Mouse (Mus musculus): ENCODE data around the gene Ttc25.

Gene Ttc25

DNA sequence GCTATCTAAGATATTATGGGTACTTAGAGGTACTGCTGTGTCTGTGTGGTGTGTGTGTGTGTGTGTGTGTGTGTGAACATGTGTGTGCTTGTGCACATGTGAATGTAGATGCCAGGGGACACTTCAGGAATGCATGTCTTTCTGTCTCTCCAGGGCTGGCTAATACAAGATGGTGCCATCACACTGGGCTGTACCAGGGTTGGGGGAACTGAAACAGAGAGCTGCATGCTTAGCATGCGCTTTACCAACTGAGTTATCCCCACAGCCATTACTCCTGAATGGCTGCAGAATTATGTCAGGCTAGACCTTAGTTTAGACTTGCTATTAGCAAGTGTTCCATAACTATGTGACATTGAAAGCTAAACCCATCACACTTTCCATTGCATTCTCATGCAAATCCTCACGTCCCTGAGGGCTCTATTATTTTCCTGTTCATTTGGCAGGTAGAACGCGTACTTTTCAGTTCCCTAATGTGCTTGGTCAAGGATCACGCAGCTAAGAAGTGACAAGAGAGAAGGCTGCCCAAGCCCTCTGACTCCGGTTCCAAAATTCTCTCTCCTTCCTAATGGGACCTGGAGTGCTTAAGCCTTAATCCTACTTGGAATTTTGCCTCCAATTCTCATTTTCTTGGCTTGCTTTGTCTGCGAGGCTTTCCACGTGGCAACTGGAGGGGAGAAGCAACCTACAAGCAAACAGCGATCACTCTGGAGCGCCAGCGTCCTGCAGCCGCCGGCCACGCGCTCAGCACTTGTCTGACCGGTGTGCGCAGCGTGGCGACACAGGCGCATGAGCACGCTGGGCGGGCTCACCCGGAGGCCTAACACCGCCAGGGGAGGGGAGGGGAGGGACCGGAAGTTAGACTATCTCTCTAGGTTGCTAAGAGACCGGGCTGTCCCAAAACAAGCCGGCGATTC lies at the start of gene Ttc25:
TSS of gene Ttc25 (plus strand) at position 776 of the 914 bp plus-strand sequence.
- DNase-seq (ENCODE audit: low spot score in 2 of 2), result peak; percentile 52 to 59

DNA sequence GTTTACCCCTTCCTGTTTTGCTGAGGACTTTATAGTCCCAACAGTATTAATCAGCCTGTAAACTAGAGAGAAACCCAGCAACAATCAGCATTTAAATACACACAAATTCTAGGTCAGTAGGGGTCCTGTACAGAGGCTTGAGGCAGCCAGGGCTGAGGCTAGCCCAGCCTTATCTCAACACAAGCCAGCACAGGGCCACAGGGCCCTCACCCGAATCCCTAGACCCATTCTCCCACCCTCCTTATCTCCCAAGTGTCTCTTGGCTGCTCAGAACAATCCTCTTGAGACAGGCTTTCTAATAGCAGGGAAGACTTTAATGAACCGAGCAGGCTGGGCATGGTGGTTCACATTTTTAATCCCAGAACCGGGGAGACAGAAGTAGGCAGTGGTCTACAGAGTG lies 45.2 kb upstream of the Ttc25 start:
- DNase-seq (ENCODE audit: low spot score in 2 of 2), result no peak

DNA sequence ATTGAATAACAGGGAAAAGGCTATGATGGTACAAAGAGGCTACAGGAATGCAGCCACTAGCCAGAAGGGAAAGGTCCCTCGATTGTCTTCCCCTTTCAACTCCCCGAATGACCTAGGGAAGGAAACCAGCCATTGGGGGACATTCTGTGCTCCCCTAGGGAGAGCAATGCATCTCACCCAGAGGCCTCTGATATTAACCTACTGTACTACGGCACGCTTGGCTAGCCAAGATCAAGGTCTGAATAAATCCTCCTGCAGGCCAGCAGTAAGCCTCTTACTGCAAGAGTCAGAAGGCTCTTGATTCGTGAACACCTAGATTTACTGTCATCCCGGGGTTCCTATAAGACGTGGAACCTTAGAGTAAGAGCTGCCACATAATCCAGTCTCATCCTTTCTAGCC lies 44.8 kb upstream of the Ttc25 start:
- DNase-seq (ENCODE audit: low spot score in 2 of 2), result no peak

DNA sequence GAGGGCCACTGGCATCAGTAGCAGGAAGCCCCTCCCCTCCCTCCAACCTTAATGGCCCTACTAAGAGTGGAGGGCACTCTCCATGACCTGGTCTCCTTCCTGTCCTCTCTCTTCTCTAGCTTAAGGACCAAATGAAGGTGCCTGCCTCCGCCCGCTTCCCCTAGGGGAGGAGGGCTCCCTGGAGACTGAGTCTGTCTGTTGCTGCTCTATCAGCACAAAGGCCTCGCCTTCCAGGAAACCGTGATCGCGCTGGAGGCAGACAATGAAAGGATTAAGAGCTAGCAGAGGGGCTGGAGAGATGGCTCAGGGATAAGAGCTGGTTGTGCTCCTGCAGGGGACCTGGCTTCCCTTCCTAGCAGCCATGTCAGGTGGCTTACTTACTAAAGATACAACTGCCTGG lies 44.1 kb upstream of the Ttc25 start:
- no peak for DNase-seq (ENCODE audit: low spot score in 2 of 2)

DNA sequence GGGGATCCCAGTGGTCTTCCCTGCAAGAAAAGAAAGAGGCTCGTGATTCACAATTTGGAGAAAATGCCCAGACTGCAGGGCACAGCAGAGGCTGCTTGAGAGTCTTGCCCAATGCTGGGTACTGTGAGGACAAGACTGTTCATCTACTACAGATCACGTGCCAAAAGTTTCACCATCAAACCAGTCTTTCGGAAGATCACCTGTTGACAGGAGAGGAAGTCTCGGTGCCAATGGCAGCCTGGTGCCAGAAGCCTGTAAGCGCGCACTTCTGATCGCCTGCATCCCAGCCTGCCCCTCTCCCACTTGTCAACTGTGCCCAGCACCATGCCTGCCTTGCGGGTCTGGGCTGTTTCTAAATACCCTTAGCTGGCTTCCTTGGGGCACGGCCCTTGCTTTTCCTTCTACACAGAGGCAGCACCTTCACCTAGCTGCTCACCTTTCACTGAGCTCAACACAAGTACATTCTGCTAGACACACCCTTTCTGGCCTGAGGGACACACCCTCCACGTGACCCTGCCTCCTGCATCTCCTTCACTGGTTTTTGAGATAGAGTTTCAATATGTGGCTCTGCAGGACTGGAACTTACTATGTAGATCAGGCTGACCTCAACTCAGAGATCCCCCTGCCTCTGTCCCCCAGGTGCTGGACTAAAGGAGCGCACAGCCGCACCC lies 40.3 kb upstream of the Ttc25 start:
- no peak for DNase-seq (ENCODE audit: low spot score in 2 of 2)

DNA sequence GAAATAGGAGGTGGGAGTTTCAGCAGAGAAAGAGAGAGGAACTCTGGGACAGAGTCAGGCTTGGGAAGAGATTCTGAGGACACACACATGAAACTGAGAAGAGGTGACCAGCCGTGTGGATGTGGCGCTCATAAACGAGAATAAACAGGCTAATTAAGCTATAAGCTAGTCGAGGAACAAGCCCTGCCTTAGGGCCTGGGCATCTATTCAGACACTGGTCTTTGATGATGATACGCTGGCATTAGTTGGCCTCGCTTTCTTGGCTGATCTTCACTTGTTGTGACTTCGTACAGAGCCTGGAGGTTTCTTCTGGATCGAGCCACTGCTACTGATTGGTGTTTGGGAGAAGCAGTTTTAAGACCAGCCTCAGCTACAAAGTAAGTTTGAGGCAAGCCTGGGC lies 39.4 kb upstream of the Ttc25 start:
- DNase-seq (ENCODE audit: low spot score in 2 of 2), result no peak

DNA sequence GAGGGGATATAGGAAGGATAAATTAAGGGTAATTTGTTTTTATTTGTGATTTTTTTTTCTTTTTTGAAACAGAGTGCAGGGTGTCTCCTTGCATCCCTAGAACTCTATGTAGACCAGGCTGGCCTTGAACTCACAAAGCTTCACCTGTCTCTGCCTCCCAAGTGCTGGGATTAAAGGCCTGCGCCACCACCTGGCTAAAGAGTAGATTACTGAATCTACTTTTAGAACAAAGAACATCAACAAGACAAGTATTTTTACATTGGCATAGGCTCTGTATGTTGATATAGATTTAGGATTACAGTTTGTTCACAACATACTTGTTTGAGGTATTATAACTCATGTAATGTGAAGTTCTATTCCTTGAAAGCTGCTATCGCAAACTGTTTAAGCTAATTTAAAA lies 34.9 kb upstream of the Ttc25 start:
- no peak for DNase-seq (ENCODE audit: low spot score in 2 of 2)

DNA sequence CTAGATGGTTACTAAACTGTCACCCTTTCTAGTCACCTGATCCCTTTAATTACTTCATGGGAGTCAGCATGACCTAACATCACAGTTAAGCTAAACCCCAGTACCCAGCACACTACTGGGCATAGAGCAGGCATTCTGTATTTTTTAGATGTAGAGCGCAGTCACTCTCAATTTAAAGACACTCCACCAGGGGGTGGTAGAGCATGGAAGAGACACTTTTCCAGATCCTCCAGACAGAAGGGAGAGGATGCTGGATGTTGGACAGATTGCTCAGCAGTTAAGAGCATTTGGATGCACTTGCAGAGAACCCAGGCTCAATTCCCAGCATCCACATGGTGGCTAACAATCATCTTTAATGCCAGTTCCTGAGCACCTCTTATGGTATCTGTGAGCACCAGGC lies 33.0 kb upstream of the Ttc25 start:
- DNase-seq (ENCODE audit: low spot score in 2 of 2), result peak in 1 of 2 experiments; percentile 24

DNA sequence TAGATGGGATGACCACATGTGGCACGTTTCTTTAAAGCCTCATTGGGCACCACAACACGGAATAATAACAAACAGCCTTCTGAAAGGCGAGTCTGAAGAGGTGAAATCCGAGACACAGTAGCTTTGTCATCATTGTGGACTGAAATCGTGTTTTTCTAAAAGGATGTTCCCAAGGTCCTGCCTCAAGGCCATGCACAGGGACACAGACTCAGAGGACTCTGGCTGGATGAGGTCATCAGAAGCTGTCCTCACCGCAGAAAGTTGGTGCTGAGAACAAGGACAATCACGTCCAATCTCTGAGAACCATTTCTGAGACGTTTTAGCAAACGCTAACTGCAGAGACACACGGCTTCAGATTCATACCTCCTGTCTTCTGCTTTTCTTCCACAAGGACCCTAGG lies 31.7 kb upstream of the Ttc25 start:
- no peak for DNase-seq (ENCODE audit: low spot score in 2 of 2)

DNA sequence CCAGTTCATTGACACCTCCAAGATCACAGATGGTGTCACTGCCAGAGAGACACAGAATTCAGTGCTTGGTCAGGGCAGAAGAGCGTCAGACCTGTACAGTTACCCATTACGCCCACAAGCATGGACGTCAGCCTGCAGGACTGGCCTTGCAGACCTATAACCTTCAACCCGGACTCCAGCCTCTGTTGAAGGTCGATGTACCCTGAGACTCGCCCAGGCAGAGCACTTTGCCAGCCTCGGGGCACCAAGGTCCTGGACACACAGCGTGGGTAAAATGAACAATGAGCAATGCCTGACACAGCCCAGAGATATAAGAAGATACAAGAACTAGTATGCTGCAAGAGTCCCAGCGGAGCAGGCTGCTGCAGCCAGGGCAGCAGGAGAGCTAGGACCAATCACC lies 30.3 kb upstream of the Ttc25 start:
- no peak for DNase-seq (ENCODE audit: low spot score in 2 of 2)

DNA sequence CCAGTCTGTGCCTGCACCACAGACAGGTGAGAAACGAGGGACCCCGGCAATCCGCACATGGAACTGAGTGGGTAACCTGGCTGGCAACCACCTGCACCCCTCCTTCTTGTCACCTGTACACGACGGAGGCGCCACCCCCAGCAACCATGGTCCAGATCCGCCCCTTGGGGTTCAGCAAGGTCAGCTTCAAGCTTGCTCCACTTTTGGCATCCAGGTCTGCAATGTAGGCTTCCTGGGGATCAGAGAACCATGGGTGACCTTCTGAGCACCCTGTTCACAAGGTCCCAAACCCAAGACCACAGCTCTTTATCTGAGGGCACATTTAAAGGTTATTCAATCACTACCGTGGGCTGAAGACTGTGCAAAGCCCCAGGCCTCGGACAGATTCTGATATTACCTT lies 29.6 kb upstream of the Ttc25 start:
- no peak for DNase-seq (ENCODE audit: low spot score in 2 of 2)

DNA sequence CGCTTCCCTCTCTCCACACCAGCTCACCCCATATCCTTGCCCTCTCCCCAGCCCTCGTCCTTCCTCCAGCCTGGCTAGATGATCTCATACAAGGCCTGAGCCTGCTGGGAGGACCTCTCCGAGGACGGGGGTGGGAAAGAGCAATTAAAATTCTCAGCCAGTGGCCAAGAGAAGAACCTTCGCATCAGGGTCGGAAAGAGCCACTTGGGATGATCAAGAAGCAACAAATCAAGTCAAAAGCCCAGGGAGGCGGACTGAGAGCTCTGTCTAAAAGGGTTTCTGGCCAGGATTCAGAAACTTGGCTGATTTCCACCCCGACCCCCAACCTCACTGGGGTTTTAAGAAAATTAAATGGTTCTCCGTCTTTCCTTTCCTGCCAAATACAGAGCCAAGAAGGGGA lies 29.1 kb upstream of the Ttc25 start:
- no peak for DNase-seq (ENCODE audit: low spot score in 2 of 2)

DNA sequence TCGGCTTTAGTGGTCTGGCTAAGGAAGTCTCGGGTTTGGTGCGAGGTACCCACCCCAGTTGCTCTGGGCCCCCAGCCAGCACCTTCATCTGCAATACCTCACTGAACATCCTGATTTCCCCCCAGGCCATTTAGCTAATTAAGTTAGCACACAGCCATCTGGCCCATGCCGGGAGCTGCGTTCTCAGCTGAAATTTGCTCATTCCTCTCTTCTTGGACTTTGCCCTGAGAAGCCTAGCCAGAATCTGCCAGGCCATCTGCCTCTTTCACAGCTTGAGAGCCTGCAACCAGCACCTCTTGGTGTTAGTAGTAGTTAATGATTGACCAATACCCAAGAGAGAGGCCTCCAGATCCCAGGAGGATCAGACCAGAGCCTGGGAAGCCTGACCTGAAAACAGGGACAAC lies 27.2 kb upstream of the Ttc25 start:
- DNase-seq (ENCODE audit: low spot score in 2 of 2), result no peak

DNA sequence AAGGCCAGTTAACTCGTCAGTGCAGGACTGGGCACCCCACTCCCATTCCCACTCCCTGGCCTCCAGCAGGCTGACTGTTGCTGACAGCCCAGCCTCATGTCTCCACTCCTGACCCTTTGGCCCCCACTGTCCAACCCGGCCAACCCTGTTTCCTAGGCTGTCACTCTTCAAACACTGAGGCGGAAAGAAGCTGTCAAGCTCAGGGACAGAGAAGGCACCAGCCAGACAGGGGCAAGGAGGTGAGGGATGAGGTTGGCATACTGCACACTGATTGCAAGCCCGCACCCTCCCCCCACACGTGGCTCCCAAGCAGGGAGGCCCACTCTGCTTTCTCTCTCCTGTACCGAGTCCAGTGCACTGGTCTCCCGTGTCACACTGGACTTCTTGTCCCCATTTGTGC lies 26.2 kb upstream of the Ttc25 start:
- DNase-seq (ENCODE audit: low spot score in 2 of 2), result no peak

DNA sequence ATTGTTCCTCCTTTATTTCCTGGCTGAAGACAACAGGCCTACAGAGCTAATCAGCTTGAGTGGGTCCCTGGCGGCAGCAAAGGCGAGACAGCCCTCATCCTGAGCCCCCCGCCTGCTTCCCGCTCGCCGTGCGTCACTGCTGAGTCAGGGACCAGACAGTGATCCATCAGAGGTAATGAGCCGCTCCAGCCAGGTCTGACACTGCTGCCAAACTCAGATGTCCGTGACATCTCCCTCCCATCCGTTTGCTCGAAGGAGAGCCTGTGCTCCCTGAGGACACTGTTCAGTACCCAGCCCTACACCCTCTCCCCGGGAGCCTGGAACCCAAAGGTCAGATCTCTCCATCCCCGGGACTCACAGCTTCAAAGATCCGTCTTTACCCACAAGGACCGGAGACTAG lies 24.6 kb upstream of the Ttc25 start:
- no peak for DNase-seq (ENCODE audit: low spot score in 2 of 2)

DNA sequence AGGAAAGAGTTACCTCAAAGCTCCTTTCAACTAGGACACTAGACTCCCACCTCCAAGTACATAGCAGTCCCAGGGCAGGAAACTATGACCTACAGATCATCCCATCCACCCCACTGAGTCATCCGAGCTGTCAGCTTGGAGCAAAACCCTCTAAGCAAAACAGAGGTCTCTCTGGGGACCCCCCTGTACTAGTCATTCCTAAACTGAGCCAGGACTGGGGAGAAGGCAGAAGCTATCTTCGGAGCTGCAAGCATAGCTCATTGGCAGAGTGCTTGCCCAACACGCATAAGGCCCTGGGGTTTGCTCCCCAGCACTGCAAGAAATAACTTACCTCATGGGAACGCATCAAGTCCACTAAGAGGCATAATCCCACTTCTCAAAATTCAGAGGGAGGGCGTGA lies 21.0 kb upstream of the Ttc25 start:
- no peak for DNase-seq (ENCODE audit: low spot score in 2 of 2)

DNA sequence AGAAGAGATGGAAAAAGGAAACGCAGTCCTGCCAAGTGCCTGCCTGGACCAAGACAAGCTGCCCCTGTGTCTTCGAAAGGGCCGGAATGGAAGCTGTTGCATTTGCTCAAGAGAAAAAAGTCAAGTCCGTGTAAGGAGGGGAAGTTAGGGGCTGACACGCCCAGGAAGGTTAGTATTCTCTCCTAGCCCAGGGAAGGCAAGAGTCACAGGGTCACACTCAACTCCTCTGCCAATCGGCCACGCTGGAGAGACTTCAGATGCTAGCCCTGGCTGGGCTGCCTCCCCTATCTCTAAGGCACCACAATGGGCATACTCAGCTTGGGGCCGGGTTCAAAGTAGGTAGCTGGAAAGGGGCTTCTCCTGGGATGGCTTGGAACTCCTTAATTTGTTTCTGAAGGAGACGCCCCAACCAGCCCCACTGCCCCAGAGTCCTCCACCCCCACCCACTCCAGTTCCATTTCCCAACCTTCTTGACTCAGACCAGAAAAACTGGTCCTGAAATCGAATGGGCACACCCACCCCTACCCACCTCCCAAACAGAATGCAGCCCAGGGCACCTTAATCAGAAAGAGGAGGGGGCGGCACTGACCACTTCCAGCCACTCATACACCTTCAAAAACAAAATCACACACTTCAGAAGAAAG lies 20.3 kb upstream of the Ttc25 start:
- no peak for DNase-seq (ENCODE audit: low spot score in 2 of 2)

DNA sequence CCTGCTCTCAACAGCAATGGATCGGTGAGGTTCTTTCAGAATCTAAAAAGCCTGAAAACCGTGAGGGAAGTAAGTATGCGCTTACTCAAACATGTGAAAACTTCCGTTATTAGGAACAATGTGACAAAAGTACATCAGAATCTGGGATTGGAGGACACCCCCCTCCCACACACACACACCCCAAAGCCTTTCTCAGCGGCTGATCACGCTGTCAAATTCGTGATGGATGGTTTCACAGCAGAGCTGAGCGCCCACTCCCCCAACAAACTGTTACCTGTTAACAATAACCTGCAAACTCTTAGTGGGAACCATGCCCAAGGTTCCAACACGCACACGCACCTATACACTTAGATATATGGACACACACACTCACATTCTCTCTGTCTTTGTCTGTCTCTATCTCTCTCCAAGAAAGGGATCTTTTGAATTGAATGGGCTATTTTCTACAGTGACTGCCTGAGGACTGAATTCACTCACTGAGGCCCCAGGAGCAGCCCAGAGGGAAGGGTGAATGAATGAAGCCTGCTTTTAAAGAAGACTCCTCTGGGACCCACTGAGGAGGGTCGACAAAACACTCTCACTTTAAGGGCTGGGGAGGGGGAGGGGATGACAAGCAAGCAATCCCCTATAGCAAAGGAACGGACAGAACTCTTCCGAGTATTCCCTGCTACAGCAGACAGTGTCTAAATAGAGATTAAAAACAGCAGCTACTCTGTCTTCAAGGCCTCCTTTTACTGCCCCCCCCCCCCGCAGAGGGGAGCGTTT lies 19.2 kb upstream of the Ttc25 start:
- DNase-seq (ENCODE audit: low spot score in 2 of 2), result no peak

DNA sequence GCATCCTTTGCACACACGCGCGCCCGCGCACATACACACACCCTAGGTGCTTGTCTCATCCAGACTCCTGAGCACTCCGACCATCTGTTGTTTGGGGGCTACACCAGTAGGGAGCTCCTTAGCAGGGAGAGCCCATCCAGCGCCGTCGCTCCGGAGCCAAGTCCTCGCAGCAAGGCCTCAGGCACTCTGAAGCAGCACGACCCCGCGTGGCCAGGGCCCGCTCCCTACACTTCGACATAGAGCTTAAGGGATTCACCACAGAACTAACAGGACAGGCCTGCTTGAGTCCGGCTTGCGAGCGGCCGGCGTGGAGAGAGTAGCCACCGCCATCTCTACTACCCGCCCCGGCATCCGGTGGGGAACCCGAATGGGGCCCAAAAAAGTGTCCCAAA lies 18.3 kb upstream of the Ttc25 start:
- DNase-seq (ENCODE audit: low spot score in 2 of 2), result peak; percentile 24 to 28

DNA sequence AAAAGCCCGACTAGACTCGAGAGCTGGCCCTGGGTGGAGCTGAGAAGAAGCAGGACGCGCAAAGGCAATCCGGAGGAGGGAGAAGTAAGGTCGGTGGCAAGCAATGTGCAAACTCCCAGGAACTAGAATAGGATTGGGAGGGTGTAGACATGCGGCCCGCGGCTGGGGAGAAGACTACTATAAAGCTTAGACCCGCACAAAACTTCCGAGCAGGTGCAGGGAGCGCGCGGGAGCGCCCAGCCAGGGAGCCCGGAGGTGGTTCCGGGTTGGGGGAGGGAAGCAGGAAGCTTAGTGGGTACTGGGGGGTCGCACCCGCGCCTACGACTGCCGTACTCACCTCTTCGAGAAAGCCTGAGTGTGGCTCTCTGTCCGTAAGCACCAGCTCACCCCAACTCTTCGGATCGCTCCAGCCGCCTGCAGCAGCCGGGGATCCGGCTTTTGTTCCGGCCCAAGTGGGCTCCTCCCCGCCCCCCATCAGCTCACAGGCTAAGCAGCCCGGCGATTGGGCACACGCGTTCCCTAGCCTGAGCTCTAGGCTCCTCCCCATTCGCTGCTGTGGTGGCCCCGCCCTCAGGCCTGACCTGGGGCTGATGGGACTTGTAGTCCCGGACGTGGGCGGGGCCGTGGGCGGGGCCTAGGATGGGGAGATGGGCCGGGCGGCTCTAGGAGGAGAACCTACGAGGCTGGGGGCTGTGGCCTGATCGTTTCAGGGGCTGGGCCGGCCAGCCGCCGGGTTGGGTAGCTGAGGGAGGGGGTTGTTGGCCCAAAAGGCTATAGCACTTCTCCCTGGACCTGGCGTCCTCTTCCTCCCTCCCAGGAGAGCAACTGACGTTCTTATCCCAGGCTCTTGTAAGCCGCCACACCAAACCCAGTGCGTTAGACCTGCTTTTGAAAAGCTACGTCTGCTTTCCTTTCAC lies 17.7 kb upstream of the Ttc25 start, which contains the start of gene Acly:
TSS of gene Acly (minus strand) at position 543 of the 917 bp plus-strand sequence.
- DNase-seq (ENCODE audit: low spot score in 2 of 2), result peak; percentile 95 to 96

Data from frontal cortex, postnatal 25 days (tissue).